Mouse (Mus musculus): ENCODE data around the gene Hand2. TPM values are rescaled to one million over a fixed set of nuclear protein-coding genes. Genes with fewer than 3 reads are reported as not detected.

Hand2 gene
- total and polyA plus RNA-seq, 3 experiments: not detected

DNA sequence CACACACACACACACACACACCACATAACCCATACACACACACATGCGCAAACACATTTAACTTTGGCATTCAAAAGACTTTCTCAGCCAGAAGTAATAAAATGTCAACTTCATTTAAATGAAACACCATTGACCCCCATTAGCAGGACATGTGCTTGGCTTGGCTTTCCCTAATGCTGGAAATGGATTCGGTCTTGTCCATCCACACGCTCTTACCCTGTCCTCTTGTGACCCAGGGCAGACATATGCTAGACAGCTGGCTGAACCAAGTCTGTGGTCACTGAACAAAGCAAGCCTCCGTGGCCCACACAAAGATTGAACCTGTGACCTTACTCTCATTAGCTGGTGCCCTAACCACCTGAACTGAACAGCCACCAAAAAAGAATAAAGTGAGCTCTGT, 27.3 kb upstream of the Hand2 start:
- H3K79me2 ChIP-seq (ENCODE audit: control insufficient read depth, insufficient read depth, low read length, poor library complexity): no peaks in the 10 kb centered on the region
- no peaks in the 10 kb centered on the region for H3K9me3 ChIP-seq (replicated peaks; ENCODE audit: insufficient read depth, low read length)
- H3K4me1 ChIP-seq (ENCODE audit: control insufficient read depth in 1 of 2, insufficient read depth in 2 of 2, low read length in 2 of 2): no peaks in the 10 kb centered on the region
- H3K9ac ChIP-seq (ENCODE audit: control insufficient read depth, low read depth, low read length, poor library complexity, severe bottlenecking): no peak overlapping the region
- DNase-seq (ENCODE audit: low read depth, low spot score): no peak
- H3K27ac ChIP-seq (ENCODE audit: control insufficient read depth, low read depth, low read length): no peak overlapping the region
- H3K4me3 ChIP-seq (ENCODE audit: control insufficient read depth in 1 of 2, insufficient read depth in 1 of 2, low read depth in 2 of 2, low read length in 2 of 2): no peak overlapping the region
- H3K36me3 ChIP-seq (ENCODE audit: control insufficient read depth in 1 of 2, insufficient read depth in 2 of 2, low read length in 2 of 2): no peaks in the 10 kb centered on the region
- TF ChIP-seq MEF2A (IDR thresholded peaks at IDR 0.05; ENCODE audit: extremely low read depth, insufficient replicate concordance, low read depth, low read length, poor library complexity, severe bottlenecking) (no peak), CHD2 (IDR thresholded peaks at IDR 0.05; ENCODE audit: low read length) (no peak), TCF12 (IDR thresholded peaks at IDR 0.05; ENCODE audit: low read depth, low read length) (no peak), HCFC1 (IDR thresholded peaks at IDR 0.05; ENCODE audit: low read depth, low read length) (no peak), USF2 (IDR thresholded peaks at IDR 0.05; ENCODE audit: borderline replicate concordance in 1 of 2, insufficient read depth in 1 of 2, low read depth in 1 of 2, low read length in 2 of 2) (no peak)
- H3K27me3 ChIP-seq (ENCODE audit: control insufficient read depth in 1 of 2, insufficient read depth in 2 of 2, low read length in 2 of 2): no peaks in the 10 kb centered on the region

DNA sequence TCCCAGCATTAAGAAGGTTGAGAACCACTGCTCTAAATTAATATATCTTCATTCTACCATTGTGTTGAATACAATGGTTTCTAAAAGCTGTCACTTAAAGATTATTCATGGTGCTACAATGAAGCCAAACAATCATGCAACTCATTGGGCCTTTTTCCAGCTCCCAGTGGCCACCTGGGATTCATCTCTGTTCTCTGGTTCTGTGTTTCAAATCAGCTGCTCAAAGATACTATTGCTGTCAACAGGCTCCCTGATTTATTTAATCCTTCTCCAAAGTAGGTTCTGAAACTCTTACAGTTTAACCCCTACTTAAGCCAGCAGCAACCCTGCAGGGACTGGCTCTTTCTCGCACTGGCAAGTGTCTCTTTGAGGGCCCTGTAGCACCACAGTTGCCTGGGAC, 17.3 kb upstream of the Hand2 start:
- no peak overlapping the region for H3K4me3 ChIP-seq (ENCODE audit: control insufficient read depth in 1 of 2, insufficient read depth in 1 of 2, low read depth in 2 of 2, low read length in 2 of 2)
- no peaks in the 10 kb centered on the region for H3K4me1 ChIP-seq (ENCODE audit: control insufficient read depth in 1 of 2, insufficient read depth in 2 of 2, low read length in 2 of 2)
- DNase-seq (ENCODE audit: low read depth, low spot score): no peak
- no peaks in the 10 kb centered on the region for H3K36me3 ChIP-seq (ENCODE audit: control insufficient read depth in 1 of 2, insufficient read depth in 2 of 2, low read length in 2 of 2)
- no peaks in the 10 kb centered on the region for H3K79me2 ChIP-seq (ENCODE audit: control insufficient read depth, insufficient read depth, low read length, poor library complexity)
- H3K9ac ChIP-seq (ENCODE audit: control insufficient read depth, low read depth, low read length, poor library complexity, severe bottlenecking): no peak overlapping the region
- TF ChIP-seq CHD2 (IDR thresholded peaks at IDR 0.05; ENCODE audit: low read length) (no peak), CHD1 (IDR thresholded peaks at IDR 0.05; ENCODE audit: low read depth, low read length) (no peak), MYC (IDR thresholded peaks at IDR 0.05; ENCODE audit: low read depth, low read length) (no peak), MAX (IDR thresholded peaks at IDR 0.05; ENCODE audit: low read length) (no peak), TAL1 (IDR thresholded peaks at IDR 0.05; ENCODE audit: low read length) (no peak), UBTF (IDR thresholded peaks at IDR 0.05; ENCODE audit: borderline replicate concordance, insufficient read depth, low read depth, low read length) (no peak), MYB (IDR thresholded peaks at IDR 0.05; ENCODE audit: low read depth, low read length) (no peak), ZC3H11A (IDR thresholded peaks at IDR 0.05; ENCODE audit: low read depth, low read length) (no peak)
- H3K9me3 ChIP-seq (replicated peaks; ENCODE audit: insufficient read depth, low read length): no peaks in the 10 kb centered on the region
- no peaks in the 10 kb centered on the region for H3K27me3 ChIP-seq (ENCODE audit: control insufficient read depth in 1 of 2, insufficient read depth in 2 of 2, low read length in 2 of 2)
- no peak overlapping the region for H3K27ac ChIP-seq (ENCODE audit: control insufficient read depth, low read depth, low read length)

GRCm38 (mm10) chr8:57304944-57305343, 15.8 kb upstream of the Hand2 start:
- peak; percentile 61 for DNase-seq (ENCODE audit: low read depth, low spot score)
- TF ChIP-seq GABPA (IDR thresholded peaks at IDR 0.05; ENCODE audit: low read depth, low read length) (no peak), GATA1 (IDR thresholded peaks at IDR 0.05; ENCODE audit: low read depth, low read length) (no peak), CHD1 (IDR thresholded peaks at IDR 0.05; ENCODE audit: low read depth, low read length) (no peak), SIN3A (IDR thresholded peaks at IDR 0.05; ENCODE audit: low read length) (no peak), TAL1 (IDR thresholded peaks at IDR 0.05; ENCODE audit: low read length) (no peak), EP300 (IDR thresholded peaks at IDR 0.05; ENCODE audit: low read depth in 1 of 2, low read length in 2 of 2) (no peak), ZMIZ1 (IDR thresholded peaks at IDR 0.05; ENCODE audit: low read depth, low read length) (no peak), CTCF (IDR thresholded peaks at IDR 0.05 in 2 of 3, conservative IDR thresholded peaks at IDR 0.05 in 1 of 3; ENCODE audit: control insufficient read depth in 1 of 3, insufficient read depth in 1 of 3, low read depth in 2 of 3, low read length in 3 of 3, poor library complexity in 1 of 3, severe bottlenecking in 1 of 3) (no peak), ZKSCAN1 (IDR thresholded peaks at IDR 0.05; ENCODE audit: low read depth, low read length) (no peak)

More at GRCm38 (mm10) chr8:57304944-57305343, 15.8 kb upstream of the Hand2 start:
- no peaks in the 10 kb centered on the region for H3K9me3 ChIP-seq (replicated peaks; ENCODE audit: insufficient read depth, low read length)
- no peak overlapping the region for H3K4me3 ChIP-seq (ENCODE audit: control insufficient read depth in 1 of 2, insufficient read depth in 1 of 2, low read depth in 2 of 2, low read length in 2 of 2)
- no peak overlapping the region for H3K9ac ChIP-seq (ENCODE audit: control insufficient read depth, low read depth, low read length, poor library complexity, severe bottlenecking)
- H3K36me3 ChIP-seq (ENCODE audit: control insufficient read depth in 1 of 2, insufficient read depth in 2 of 2, low read length in 2 of 2): no peaks in the 10 kb centered on the region
- no peaks in the 10 kb centered on the region for H3K27me3 ChIP-seq (ENCODE audit: control insufficient read depth in 1 of 2, insufficient read depth in 2 of 2, low read length in 2 of 2)
- H3K4me1 ChIP-seq (ENCODE audit: control insufficient read depth in 1 of 2, insufficient read depth in 2 of 2, low read length in 2 of 2): no peaks in the 10 kb centered on the region
- no peak overlapping the region for H3K27ac ChIP-seq (ENCODE audit: control insufficient read depth, low read depth, low read length)
- H3K79me2 ChIP-seq (ENCODE audit: control insufficient read depth, insufficient read depth, low read length, poor library complexity): no peaks in the 10 kb centered on the region
